ENCODE assay signal across 7 mouse cellular contexts in the genomic region with DNA sequence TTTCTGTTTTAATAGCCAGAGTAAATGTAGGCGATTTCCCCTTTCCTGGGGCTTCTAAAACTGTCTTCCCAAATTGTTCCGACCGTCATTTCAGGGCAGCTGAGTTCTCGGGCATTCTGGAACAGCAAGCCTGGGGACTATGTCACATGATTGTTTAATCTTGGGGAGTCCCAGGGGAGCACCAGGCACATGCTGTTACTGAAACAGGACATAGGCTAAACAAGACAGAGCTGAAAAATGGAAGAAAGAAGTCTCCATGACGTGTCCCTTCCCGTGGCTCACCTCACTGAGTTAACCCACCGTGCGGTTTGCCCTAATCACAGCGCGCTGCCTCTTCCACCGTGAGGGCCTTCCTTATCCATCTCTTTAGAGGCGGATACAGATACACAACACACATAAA.
DNase-seq lines count a peak whose midpoint lies in the region; ATAC-seq lines count a peak whose summit lies in the region.

No protein-coding gene starts in this region.

- no peak; the same call in 1 of the 2 replicates for ATAC-seq in heart, embryonic 16.5 days (replicated peaks; ENCODE audit: extremely low read depth, insufficient read depth, low FRiP score)

- peak overlapping the region; percentile 48 for H3K4me3 ChIP-seq in heart, embryonic 16.5 days (ENCODE audit: low read length)
- peak overlapping the region; percentile 45 for H3K4me3 ChIP-seq in midbrain, embryonic 10.5 days

- H3K27me3 ChIP-seq in heart, embryonic 16.5 days (ENCODE audit: control insufficient read depth, insufficient read depth, low read length) = no peaks in the 10 kb centered on the region
- peaks cover 6% of the 10 kb centered on the region; the same call in 1 of the 2 replicates for H3K27me3 ChIP-seq in midbrain, embryonic 10.5 days (ENCODE audit: low read depth, poor library complexity, severe bottlenecking)

- no peaks in the 10 kb centered on the region for H3K36me3 ChIP-seq in heart, embryonic 16.5 days (ENCODE audit: control insufficient read depth, insufficient read depth)
- no peaks in the 10 kb centered on the region for H3K36me3 ChIP-seq in midbrain, embryonic 10.5 days

- peak overlapping the region; percentile 65 for H3K9ac ChIP-seq in heart, embryonic 16.5 days (ENCODE audit: low read length)

- peaks cover 16% of the 10 kb centered on the region for H3K4me1 ChIP-seq in heart, embryonic 16.5 days (ENCODE audit: control insufficient read depth, insufficient read depth, low read length)
- peaks cover 59% of the 10 kb centered on the region for H3K4me1 ChIP-seq in midbrain, embryonic 10.5 days

- peak; percentile 67 for DNase-seq in MN1 (ENCODE audit: low spot score)
- peak; percentile 59 for DNase-seq in embryo, embryonic 11 days
- peak; percentile 35 for DNase-seq in midbrain, embryonic 10.5 days (ENCODE audit: low spot score)
- DNase-seq in ovary, adult 18-20 months (ENCODE audit: low spot score) = no peak
- DNase-seq in cerebellum, adult 9-11 months = no peak
- no peak for DNase-seq in spleen, postnatal 14 days (ENCODE audit: low spot score in 2 of 2)

- no peaks in the 10 kb centered on the region for H3K9me3 ChIP-seq in heart, embryonic 16.5 days (replicated peaks; ENCODE audit: control insufficient read depth, low read length)
- no peaks in the 10 kb centered on the region for H3K9me3 ChIP-seq in midbrain, embryonic 10.5 days (replicated peaks)

- WGBS in heart, embryonic 16.5 days = 29% methylated on average over 12 of the region's 12 CpGs
- WGBS in midbrain, embryonic 10.5 days = 36% methylated on average over 12 of the region's 12 CpGs

- peak overlapping the region; percentile 67 for H3K27ac ChIP-seq in heart, embryonic 16.5 days (ENCODE audit: low read length)
- H3K27ac ChIP-seq in midbrain, embryonic 10.5 days (replicated peaks) = peak overlapping the region; percentile 80

- H3K4me2 ChIP-seq in heart, embryonic 16.5 days (ENCODE audit: low read depth, low read length) = peak overlapping the region; percentile 68

Comparison
In these comparisons a context has a peak if more than half of its experiments do, and no peak if none do; other contexts are left out.
1. DNase-seq: peak in MN1 (single experiment), embryo, embryonic 11 days (single experiment) and midbrain, embryonic 10.5 days (single experiment); none in ovary, adult 18-20 months (single experiment), cerebellum, adult 9-11 months (single experiment) and spleen, postnatal 14 days (0 of 2).